Mouse (Mus musculus) stomach, embryonic 14.5 days (tissue): ENCODE measurements at regions not wholly inside any gene's neighbourhood (a gene's known extent, or its start where the extent isn't known, plus 50 kb on each side); places are given as distances from the start of the nearest gene placed in this dataset.

Experiments
- ATAC-seq: fragments of 200-750 bp; cut with Nextera tagmentation; 2 replicates; pipeline ENCODE4 v1.8.0; 2017; ENCODE audit warnings: low read depth, moderate TSS enrichment; ENCODE audit not compliant: insufficient number of reproducible peaks, insufficient read depth, low FRiP score
- H3K27ac ChIP-seq: fragments of 300-500 bp; sonication (generic); 2 replicates; pipeline ENCODE4 v1.5.1; 2014; ENCODE audit warnings: mild to moderate bottlenecking, low read length, moderate library complexity, mixed read lengths
- H3K27me3 ChIP-seq: fragments of 300-500 bp; sonication (generic); 2 replicates; pipeline ENCODE4 v1.6.1; 2014; ENCODE audit warnings: low read length, control low read depth, mixed read lengths; ENCODE audit not compliant: control insufficient read depth, insufficient read depth
- H3K36me3 ChIP-seq: fragments of 300-500 bp; sonication (generic); 2 replicates; pipeline ENCODE4 v1.6.1; 2014; ENCODE audit warnings: mild to moderate bottlenecking, control low read depth, low read length, moderate library complexity, mixed read lengths; ENCODE audit not compliant: control insufficient read depth, insufficient read depth
- H3K4me1 ChIP-seq: fragments of 300-500 bp; sonication (generic); 2 replicates; pipeline ENCODE4 v1.6.1; 2014; ENCODE audit warnings: low read length, control low read depth, mixed read lengths; ENCODE audit not compliant: control insufficient read depth, insufficient read depth
- H3K4me2 ChIP-seq: fragments of 300-500 bp; sonication (generic); replicated peaks from 2 replicates; pipeline ENCODE4 v1.6.1; 2014; ENCODE audit warnings: low read depth, low read length, control low read depth
- H3K4me3 ChIP-seq: fragments of 300-500 bp; sonication (generic); 2 replicates; pipeline ENCODE4 v1.5.1; 2014; ENCODE audit warnings: low read depth, low read length, control low read depth
- H3K9ac ChIP-seq: fragments of 300-500 bp; sonication (generic); replicated peaks from 2 replicates; pipeline ENCODE4 v1.6.1; 2014; ENCODE audit warnings: low read depth, mild to moderate bottlenecking, control low read depth, low read length, moderate library complexity, mixed read lengths
- H3K9me3 ChIP-seq: fragments of 300-500 bp; sonication (generic); 2 replicates; pipeline ENCODE4 v1.6.1; 2016; ENCODE audit warnings: low read depth, low read length, control low read depth; ENCODE audit not compliant: control insufficient read depth
- WGBS: fragments of 180-500 bp; shearing (Covaris S2); extraction: QIAGEN DNeasy Blood & Tissue Kit; methylation state at CpG from one replicate; pipeline ENCODE4 v1.1.7; 2014; 5-methylcytosine and 5-hydroxymethylcytosine counted together

- H3K4me3 ChIP-seq, result no peak overlapping the region
- ATAC-seq, result no peak
- H3K4me1 ChIP-seq, result no peaks in the 10 kb centered on the region
- H3K9me3 ChIP-seq, result no peaks in the 10 kb centered on the region
- H3K27me3 ChIP-seq, result no peaks in the 10 kb centered on the region
- H3K9ac ChIP-seq, result no peak overlapping the region
- H3K4me2 ChIP-seq, result no peak overlapping the region
- H3K27ac ChIP-seq, result no peak overlapping the region
- H3K36me3 ChIP-seq, result no peaks in the 10 kb centered on the region
Observed at GRCm38 (mm10) chr4:93830701-93831100, 495.4 kb upstream of the Tusc1 start.

GRCm38 (mm10) chr4:93793104-93793503 lies 457.8 kb upstream of the Tusc1 start:
- Histone ChIP-seq H3K36me3 (no peaks in the 10 kb centered on the region), H3K27me3 (no peaks in the 10 kb centered on the region), H3K9me3 (no peaks in the 10 kb centered on the region), H3K4me3 (no peak overlapping the region), H3K4me1 (no peaks in the 10 kb centered on the region), H3K27ac (no peak overlapping the region), H3K9ac (no peak overlapping the region), H3K4me2 (no peak overlapping the region)
- WGBS, result 69% methylated on average over 1 of the region's 1 CpGs
- no peak for ATAC-seq

GRCm38 (mm10) chr4:93790157-93790556 lies 454.8 kb upstream of the Tusc1 start:
- Histone ChIP-seq H3K27me3 (no peaks in the 10 kb centered on the region), H3K9ac (no peak overlapping the region), H3K4me2 (no peak overlapping the region), H3K27ac (no peak overlapping the region), H3K9me3 (no peaks in the 10 kb centered on the region), H3K4me1 (no peaks in the 10 kb centered on the region), H3K4me3 (no peak overlapping the region), H3K36me3 (no peaks in the 10 kb centered on the region)
- WGBS, result 74% methylated on average over 11 of the region's 11 CpGs
- no peak for ATAC-seq

GRCm38 (mm10) chr4:93754497-93754896 lies 419.2 kb upstream of the Tusc1 start:
- ATAC-seq, result no peak
- no peaks in the 10 kb centered on the region for H3K4me1 ChIP-seq
- no peak overlapping the region for H3K4me2 ChIP-seq
- no peak overlapping the region for H3K4me3 ChIP-seq
- H3K27me3 ChIP-seq, result no peaks in the 10 kb centered on the region
- no peaks in the 10 kb centered on the region for H3K36me3 ChIP-seq
- no peak overlapping the region for H3K9ac ChIP-seq
- 91% methylated on average over 2 of the region's 2 CpGs for WGBS
- no peak overlapping the region for H3K27ac ChIP-seq
- no peaks in the 10 kb centered on the region for H3K9me3 ChIP-seq

GRCm38 (mm10) chr4:93746326-93746725 lies 411.0 kb upstream of the Tusc1 start:
- Histone ChIP-seq H3K27me3 (no peaks in the 10 kb centered on the region), H3K9me3 (no peaks in the 10 kb centered on the region), H3K27ac (no peak overlapping the region), H3K4me1 (no peaks in the 10 kb centered on the region), H3K4me3 (no peak overlapping the region), H3K36me3 (no peaks in the 10 kb centered on the region), H3K4me2 (no peak overlapping the region), H3K9ac (no peak overlapping the region)
- WGBS, result 37% methylated on average over 2 of the region's 2 CpGs
- ATAC-seq, result no peak

- H3K27me3 ChIP-seq, result no peaks in the 10 kb centered on the region
Observed at GRCm38 (mm10) chr4:93713711-93714110, 378.4 kb upstream of the Tusc1 start.

GRCm38 (mm10) chr4:93676403-93677039 lies 341.2 kb upstream of the Tusc1 start:
- ATAC-seq, result no peak
- no peak overlapping the region for H3K4me3 ChIP-seq
- no peak overlapping the region for H3K9ac ChIP-seq
- 82% methylated on average over 8 of the region's 8 CpGs for WGBS
- no peak overlapping the region for H3K4me2 ChIP-seq
- no peaks in the 10 kb centered on the region for H3K36me3 ChIP-seq
- H3K27ac ChIP-seq, result no peak overlapping the region
- no peaks in the 10 kb centered on the region for H3K4me1 ChIP-seq
- H3K9me3 ChIP-seq, result no peaks in the 10 kb centered on the region
- H3K27me3 ChIP-seq, result no peaks in the 10 kb centered on the region

More at GRCm38 (mm10) chr4:93713711-93714110, 378.4 kb upstream of the Tusc1 start:
- Histone ChIP-seq H3K36me3 (no peaks in the 10 kb centered on the region), H3K27ac (no peak overlapping the region), H3K9me3 (no peaks in the 10 kb centered on the region), H3K9ac (no peak overlapping the region), H3K4me3 (no peak overlapping the region), H3K4me1 (no peaks in the 10 kb centered on the region), H3K4me2 (no peak overlapping the region)
- 61% methylated on average over 3 of the region's 3 CpGs for WGBS
- ATAC-seq, result no peak

GRCm38 (mm10) chr4:93675739-93676402 lies 340.6 kb upstream of the Tusc1 start:
- Histone ChIP-seq H3K27ac (no peak overlapping the region), H3K9ac (no peak overlapping the region), H3K9me3 (no peaks in the 10 kb centered on the region), H3K4me1 (no peaks in the 10 kb centered on the region), H3K36me3 (no peaks in the 10 kb centered on the region), H3K4me2 (no peak overlapping the region), H3K4me3 (no peak overlapping the region), H3K27me3 (no peaks in the 10 kb centered on the region)
- WGBS, result 76% methylated on average over 6 of the region's 6 CpGs
- ATAC-seq, result no peak

GRCm38 (mm10) chr4:93669050-93669449 lies 333.7 kb upstream of the Tusc1 start:
- no peak overlapping the region for H3K27ac ChIP-seq
- no peaks in the 10 kb centered on the region for H3K4me1 ChIP-seq
- ATAC-seq, result no peak

More at GRCm38 (mm10) chr4:93669050-93669449, 333.7 kb upstream of the Tusc1 start:
- H3K4me3 ChIP-seq, result no peak overlapping the region
- H3K9ac ChIP-seq, result no peak overlapping the region
- H3K4me2 ChIP-seq, result no peak overlapping the region
- H3K27me3 ChIP-seq, result no peaks in the 10 kb centered on the region
- no peaks in the 10 kb centered on the region for H3K9me3 ChIP-seq
- no peaks in the 10 kb centered on the region for H3K36me3 ChIP-seq
